In the genomic region with DNA sequence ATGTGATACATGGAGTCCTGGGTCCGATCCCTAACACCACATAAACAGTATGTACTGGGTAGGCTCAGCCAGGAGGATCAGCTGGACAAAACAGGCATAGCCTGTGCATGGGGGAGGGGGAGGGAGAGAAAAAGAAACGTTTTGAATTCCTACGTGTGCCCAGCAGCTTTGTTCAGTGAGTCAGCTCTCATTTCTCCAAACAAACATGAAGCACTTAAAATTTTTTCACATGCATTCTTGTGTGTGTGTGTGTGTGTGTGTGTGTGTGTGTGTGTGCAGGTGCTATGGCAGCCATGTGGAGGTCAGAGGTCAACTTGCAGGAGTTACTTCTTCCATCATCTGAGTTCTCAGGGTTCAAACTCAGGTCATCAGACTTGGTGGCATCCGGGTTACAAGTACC, we compare ENCODE assay signal across 15 mouse cellular contexts. TPM values are rescaled to one million over a fixed set of nuclear protein-coding genes. Genes with fewer than 3 reads are reported as not detected.
A peak's percentile ranks its signal among the peaks of the same experiment; 100 is the strongest.
DNase-seq lines count a peak whose midpoint lies in the region; TF ChIP-seq lines count a peak whose summit lies in the region.
"Had no signal": no experiment of that assay in that cellular context is flagged by ENCODE, and none has a peak within 500 bp of the region (broad histone marks: within the 10 kb centered on the region; RNA-seq: fewer than 3 reads in every experiment).

No protein-coding gene starts in this region.

- TF ChIP-seq POLR2A in lung, adult 2 months (IDR thresholded peaks at IDR 0.05; ENCODE audit: borderline replicate concordance, extremely low read depth, low read depth, low read length), result no peak

- DNase-seq in 3T3-L1 (ENCODE audit: low read depth, low spot score), result peak; percentile 59
- peak; percentile 28 for DNase-seq in embryo, embryonic 10.5 days (ENCODE audit: low spot score)
- peak; percentile 34 for DNase-seq in lung, adult 2 months
- peak; percentile 36 to 54 for DNase-seq in lung, postnatal 4 days
- DNase-seq in spleen, postnatal 4 days (ENCODE audit: low spot score in 2 of 2), result no peak
- no peak for DNase-seq in thymus, postnatal 36 days
- DNase-seq in adrenal gland, postnatal 14 days, result no peak
- DNase-seq: adrenal gland, postnatal 25 days; cerebellum, adult 18-20 months; kidney, adult 9 months; right cerebral cortex, postnatal 14 days had no signal

- no peak overlapping the region for H3K4me3 ChIP-seq in lung, adult 2 months (replicated peaks; ENCODE audit: extremely low read depth, low read depth, low read length)
- H3K4me3 ChIP-seq: limb, embryonic 15.5 days; lung, embryonic 15.5 days; midbrain, embryonic 12.5 days; neural tube, embryonic 13.5 days had no signal

- 35% methylated on average over 4 of the region's 4 CpGs for WGBS in lung, adult 2 months

- peaks cover 2% of the 10 kb centered on the region; the same call in 1 of the 2 replicates for H3K4me1 ChIP-seq in lung, adult 2 months (ENCODE audit: control insufficient read depth, insufficient read depth, low read length)
- H3K4me1 ChIP-seq: neural tube, embryonic 13.5 days had no signal

- no peak for TF ChIP-seq CTCF in lung, adult 2 months (IDR thresholded peaks at IDR 0.05; ENCODE audit: insufficient read depth, low read length)

RNA-seq across cellular contexts. Expression of a gene that starts 36.3 kb away (rescaled TPM):
- polyA plus RNA-seq in lung, adult 2 months (2012; rRNA removed), result 12.1 and 13.9 TPM in 2 replicates
- 38.4 and 38.9 TPM in 2 replicates for total RNA-seq in adrenal gland, postnatal 14 days (2021)

Comparison
In these comparisons a context has a peak if more than half of its experiments do, and no peak if none do; other contexts are left out.
1. DNase-seq: peak in 3T3-L1 (single experiment), embryo, embryonic 10.5 days (single experiment), lung, adult 2 months (single experiment) and lung, postnatal 4 days (2 of 2); none in spleen, postnatal 4 days (0 of 2), thymus, postnatal 36 days (0 of 2) and adrenal gland, postnatal 14 days (single experiment).